Mouse (Mus musculus) C2C12 (cell line): ENCODE data around the gene Thumpd2. TPM values are rescaled to one million over a fixed set of nuclear protein-coding genes. Genes with fewer than 3 reads are reported as not detected.

Experiments
- H3K27me3 ChIP-seq: one replicate; pipeline ENCODE4 v1.6.1; 2011; ENCODE audit not compliant: control insufficient read depth, insufficient read depth, insufficient read length
- H3K36me3 ChIP-seq: one replicate; pipeline ENCODE4 v1.6.1; 2011; ENCODE audit not compliant: control insufficient read depth, insufficient read depth
- H3K4me3 ChIP-seq: one replicate; pipeline ENCODE4 v1.5.1; 2011; ENCODE audit warnings: mild to moderate bottlenecking, control low read depth; ENCODE audit not compliant: poor library complexity, insufficient read depth, severe bottlenecking
- H3K79me2 ChIP-seq: one replicate; pipeline ENCODE4 v1.6.1; 2011; ENCODE audit not compliant: control insufficient read depth, insufficient read depth
- H3K79me3 ChIP-seq: one replicate; pipeline ENCODE4 v1.6.1; 2011; ENCODE audit warnings: low read depth, control low read depth
- H3ac ChIP-seq: one replicate; pipeline ENCODE3; 2011; ENCODE audit warnings: low read depth; ENCODE audit not compliant: control insufficient read depth, insufficient read length
- CEBPB ChIP-seq: IDR thresholded peaks from one replicate; pipeline ENCODE4 v1.6.1; 2011; ENCODE audit warnings: low read depth, mild to moderate bottlenecking, control low read depth, moderate library complexity
- CTCF ChIP-seq: IDR thresholded peaks from one replicate; pipeline ENCODE4 v1.5.1; 2011; ENCODE audit not compliant: control insufficient read depth, insufficient read depth, insufficient read length
- FOSL1 ChIP-seq: IDR thresholded peaks from one replicate; pipeline ENCODE4 v1.8.0; 2011; ENCODE audit warnings: mild to moderate bottlenecking, low read length; ENCODE audit not compliant: poor library complexity, insufficient read depth, severe bottlenecking
- MAX ChIP-seq: IDR thresholded peaks from one replicate; pipeline ENCODE4 v1.6.1; 2011; ENCODE audit warnings: mild to moderate bottlenecking, control low read depth
- MYOD1 ChIP-seq: IDR thresholded peaks from one replicate; pipeline ENCODE4 v1.6.1; 2011; ENCODE audit warnings: low read depth; ENCODE audit not compliant: control insufficient read depth, insufficient read length
- MYOG ChIP-seq: IDR thresholded peaks from one replicate; pipeline ENCODE4 v1.6.1; 2011; ENCODE audit not compliant: control insufficient read depth, insufficient read length; ENCODE audit errors: extremely low read depth
- USF1 ChIP-seq: IDR thresholded peaks from one replicate; pipeline ENCODE4 v1.6.1; 2011; ENCODE audit warnings: low read depth, mild to moderate bottlenecking, control low read depth, moderate library complexity
- polyA plus RNA-seq: library from polyadenylated mRNA; unstranded; fragments of >200 nt; fragmentation: generic; extraction: Trizol; gene quantifications from one replicate; pipeline ENCODE4 v1.2.1, GENCODE M21; 2012; ENCODE audit warnings: missing spikeins

Gene Thumpd2
- polyA plus RNA-seq, 1 experiment: 3.1 TPM

DNA sequence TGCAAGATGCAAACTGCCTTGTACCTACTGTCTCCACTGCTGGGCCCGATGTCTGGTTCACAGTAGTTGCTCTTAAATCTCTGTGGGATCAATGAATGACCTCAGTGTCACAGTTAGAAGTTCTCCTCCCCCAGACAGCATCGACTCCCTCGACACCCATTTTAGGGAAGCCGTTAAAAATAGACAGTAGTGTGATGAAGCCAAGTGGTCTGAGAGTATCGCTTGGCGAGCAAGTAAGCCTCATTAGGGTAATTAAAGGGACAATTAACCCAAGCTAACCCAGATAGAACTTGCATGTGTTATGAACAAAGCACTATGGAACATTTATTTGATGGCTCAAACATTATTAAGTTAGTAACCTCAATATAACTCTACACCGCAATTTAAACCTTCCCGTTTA is 59.6 kb downstream of the Thumpd2 start:
- Histone ChIP-seq H3K79me3 (no peaks in the 10 kb centered on the region), H3K36me3 (no peaks in the 10 kb centered on the region), H3ac (no peak overlapping the region), H3K27me3 (peaks cover 8% of the 10 kb centered on the region), H3K4me3 (no peak overlapping the region), H3K79me2 (no peaks in the 10 kb centered on the region)
- TF ChIP-seq MYOD1: no peak
- TF ChIP-seq MAX: no peak
- TF ChIP-seq USF1: no peak
- no peak for TF ChIP-seq CTCF
- no peak for TF ChIP-seq FOSL1
- no peak for TF ChIP-seq CEBPB
- no peak for TF ChIP-seq MYOG

DNA sequence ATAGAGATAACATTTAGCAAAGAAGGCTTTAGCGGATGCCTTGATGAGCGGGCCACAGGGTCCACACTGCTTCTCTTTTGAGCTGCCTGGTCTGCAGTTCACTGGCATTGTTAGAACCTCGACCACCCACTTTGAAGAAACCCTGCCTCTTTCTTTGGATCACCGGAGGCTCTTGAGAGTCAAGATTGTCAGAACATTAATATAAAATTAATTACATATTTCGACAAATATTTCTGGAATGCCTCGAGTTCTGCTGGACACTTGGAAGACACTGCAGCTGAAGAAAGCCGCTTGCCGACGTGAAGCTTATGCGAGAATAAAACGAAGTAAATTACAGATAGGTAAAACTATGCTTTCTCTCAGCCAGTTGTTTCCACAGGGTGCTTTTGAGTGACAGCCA is 60.4 kb downstream of the Thumpd2 start:
- H3K4me3 ChIP-seq: no peak overlapping the region
- no peaks in the 10 kb centered on the region for H3K79me3 ChIP-seq
- no peak overlapping the region for H3ac ChIP-seq
- TF ChIP-seq FOSL1: no peak
- no peak for TF ChIP-seq MAX
- no peak for TF ChIP-seq MYOD1
- no peak for TF ChIP-seq CTCF
- TF ChIP-seq MYOG: no peak
- TF ChIP-seq USF1: no peak
- TF ChIP-seq CEBPB: no peak
- no peaks in the 10 kb centered on the region for H3K79me2 ChIP-seq
- no peaks in the 10 kb centered on the region for H3K36me3 ChIP-seq
- peaks cover 8% of the 10 kb centered on the region for H3K27me3 ChIP-seq

DNA sequence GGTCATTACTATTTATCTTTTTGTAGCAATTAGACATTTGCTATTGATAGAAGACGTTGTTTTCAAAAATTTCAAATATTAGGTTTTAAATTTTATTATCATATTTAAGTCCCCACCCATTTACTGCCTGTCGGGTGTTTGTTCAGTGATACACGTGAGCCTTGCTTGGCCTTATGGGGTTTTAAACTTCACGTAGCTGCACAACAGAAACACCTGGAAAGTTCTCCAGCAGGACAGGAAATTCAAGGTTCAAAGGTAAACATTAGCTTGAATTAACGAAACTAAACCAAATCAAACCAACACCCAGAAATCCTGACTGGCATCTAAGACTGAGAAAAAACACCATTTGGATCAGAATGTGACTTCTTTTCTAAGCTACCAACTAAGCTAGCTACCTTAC is 62.8 kb downstream of the Thumpd2 start:
- no peak overlapping the region for H3K4me3 ChIP-seq
- no peaks in the 10 kb centered on the region for H3K79me3 ChIP-seq
- no peaks in the 10 kb centered on the region for H3K36me3 ChIP-seq
- no peak overlapping the region for H3ac ChIP-seq
- TF ChIP-seq MAX: no peak
- TF ChIP-seq MYOG: no peak
- TF ChIP-seq CEBPB: no peak
- no peak for TF ChIP-seq USF1
- no peak for TF ChIP-seq MYOD1
- no peak for TF ChIP-seq FOSL1
- TF ChIP-seq CTCF: no peak
- H3K27me3 ChIP-seq: peaks cover 8% of the 10 kb centered on the region
- no peaks in the 10 kb centered on the region for H3K79me2 ChIP-seq

DNA sequence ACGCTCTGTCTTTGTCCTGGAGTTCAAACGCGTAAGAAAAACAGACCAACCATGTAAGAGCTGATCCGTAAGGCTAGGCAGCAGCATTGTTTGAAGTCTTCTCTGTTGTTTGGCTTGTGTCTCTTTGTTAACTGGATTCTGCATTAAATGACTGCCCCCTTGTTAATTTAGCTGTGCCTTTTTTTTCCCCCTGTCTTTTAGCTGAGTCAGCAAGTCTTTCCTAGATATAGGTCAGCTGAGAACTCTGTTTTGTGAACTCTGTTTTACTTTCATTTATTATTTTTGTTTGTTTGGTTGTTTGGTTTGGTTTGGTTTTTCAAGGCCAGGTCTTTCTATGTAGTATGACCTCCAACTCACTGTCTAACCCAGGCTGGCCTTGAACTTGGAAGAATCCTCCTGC is 63.2 kb downstream of the Thumpd2 start:
- TF ChIP-seq USF1 (no peak), MYOG (no peak), CTCF (no peak), MAX (no peak), MYOD1 (no peak), CEBPB (no peak), FOSL1 (no peak)
- Histone ChIP-seq H3K79me3 (no peaks in the 10 kb centered on the region), H3ac (no peak overlapping the region), H3K79me2 (no peaks in the 10 kb centered on the region), H3K4me3 (no peak overlapping the region), H3K36me3 (no peaks in the 10 kb centered on the region), H3K27me3 (peaks cover 8% of the 10 kb centered on the region)

DNA sequence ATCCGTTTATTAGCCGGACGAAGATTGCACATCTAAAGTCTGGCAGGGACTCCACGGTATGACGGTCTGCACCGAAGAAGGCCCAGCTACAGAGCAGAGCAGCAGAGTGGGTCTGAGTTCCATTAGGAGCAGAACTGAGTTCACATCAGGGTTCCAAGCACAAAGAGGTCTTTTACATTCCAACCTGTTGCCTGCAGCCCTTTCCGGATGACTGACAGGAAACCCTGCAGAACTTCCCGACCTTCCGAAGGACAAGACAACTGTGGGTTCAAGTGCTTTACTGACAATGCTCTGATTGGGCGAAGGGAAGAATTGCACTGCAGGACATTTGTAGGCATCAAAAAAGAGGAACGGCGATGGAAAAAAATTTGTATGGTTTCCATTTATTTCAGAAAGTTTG is 63.9 kb downstream of the Thumpd2 start:
- Histone ChIP-seq H3K36me3 (no peaks in the 10 kb centered on the region), H3K79me3 (no peaks in the 10 kb centered on the region), H3K79me2 (no peaks in the 10 kb centered on the region), H3K27me3 (peaks cover 4% of the 10 kb centered on the region), H3ac (no peak overlapping the region), H3K4me3 (no peak overlapping the region)
- no peak for TF ChIP-seq CTCF
- no peak for TF ChIP-seq USF1
- no peak for TF ChIP-seq MYOD1
- no peak for TF ChIP-seq CEBPB
- no peak for TF ChIP-seq FOSL1
- no peak for TF ChIP-seq MYOG
- no peak for TF ChIP-seq MAX

DNA sequence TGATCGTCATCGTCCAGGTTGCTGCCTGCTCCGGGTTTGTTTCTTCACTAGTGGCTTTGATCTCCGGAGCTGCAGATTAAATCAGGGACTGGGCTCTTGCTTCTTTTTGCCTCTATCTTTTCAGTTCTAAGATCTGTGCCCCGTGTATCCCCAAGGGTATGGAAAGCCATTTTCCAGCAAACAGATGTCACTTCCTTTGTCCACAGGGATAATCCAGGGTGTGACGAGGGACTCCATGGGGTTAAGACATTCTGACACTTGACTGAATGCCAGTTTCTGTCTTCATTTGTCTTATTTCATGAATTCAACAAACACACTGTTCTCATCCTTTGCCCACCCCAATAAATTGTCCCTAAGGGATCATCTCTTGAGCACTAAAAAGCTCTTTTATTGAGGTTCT is 65.9 kb downstream of the Thumpd2 start:
- Histone ChIP-seq H3K36me3 (no peaks in the 10 kb centered on the region), H3K4me3 (no peak overlapping the region), H3K79me3 (no peaks in the 10 kb centered on the region), H3K79me2 (no peaks in the 10 kb centered on the region), H3K27me3 (no peaks in the 10 kb centered on the region), H3ac (no peak overlapping the region)
- TF ChIP-seq CEBPB: no peak
- TF ChIP-seq USF1: no peak
- no peak for TF ChIP-seq MYOD1
- TF ChIP-seq MAX: no peak
- TF ChIP-seq FOSL1: no peak
- TF ChIP-seq MYOG: no peak
- no peak for TF ChIP-seq CTCF
